In genomic region chr2:103456646-103457045, GRCm38 (mm10) we compare ENCODE assay signal across 9 mouse cellular contexts. TPM values are rescaled to one million over a fixed set of nuclear protein-coding genes. Genes with fewer than 3 reads are reported as not detected.
DNase-seq lines count a peak whose midpoint lies in the region; ATAC-seq and TF ChIP-seq lines count a peak whose summit lies in the region.
"Had no signal": no experiment of that assay in that cellular context is flagged by ENCODE, and none has a peak within 500 bp of the region (broad histone marks: within the 10 kb centered on the region; RNA-seq: fewer than 3 reads in every experiment).

No protein-coding gene starts in this region.

- no peak overlapping the region for H3K27ac ChIP-seq in left cerebral cortex, adult 2 months
- no peak overlapping the region for H3K27ac ChIP-seq in midbrain, embryonic 11.5 days (ENCODE audit: low read depth, low read length)

- H3K4me3 ChIP-seq in left cerebral cortex, adult 2 months: no peak overlapping the region
- no peak overlapping the region for H3K4me3 ChIP-seq in midbrain, embryonic 11.5 days (ENCODE audit: low read depth, low read length)
- H3K4me3 ChIP-seq: megakaryocyte, embryonic 14.5 days had no signal

- WGBS in midbrain, embryonic 11.5 days: 30% methylated on average over 10 of the region's 10 CpGs

- peak; percentile 28 for DNase-seq in WW6 (ENCODE audit: low read depth, low spot score)
- DNase-seq in cerebellum, adult 9-11 months: peak; percentile 70
- DNase-seq in frontal cortex, postnatal 25 days (ENCODE audit: low spot score in 2 of 2): peak; percentile 90 to 92
- DNase-seq in left cerebral cortex, adult 2 months (ENCODE audit: extremely low spot score in 1 of 2, low spot score in 2 of 2): peak; percentile 85 to 88
- DNase-seq in midbrain, embryonic 11.5 days (ENCODE audit: low spot score, missing footprints): peak; percentile 98
- DNase-seq in right cerebral cortex, postnatal 36 days (ENCODE audit: low spot score in 2 of 2): peak; percentile 70 to 75
- DNase-seq in urinary bladder, postnatal 4 days (ENCODE audit: low spot score in 2 of 2): peak; percentile 61 to 79

- H3K9ac ChIP-seq in midbrain, embryonic 11.5 days (ENCODE audit: low read length): no peak overlapping the region

- no peaks in the 10 kb centered on the region for H3K9me3 ChIP-seq in midbrain, embryonic 11.5 days (ENCODE audit: control insufficient read depth, low read length)
- H3K9me3 ChIP-seq: megakaryocyte, embryonic 14.5 days had no signal

- peak; percentile 76 for ATAC-seq in inflammation-experienced regulatory T-cells, adult 6 months
- ATAC-seq in midbrain, embryonic 11.5 days (ENCODE audit: low FRiP score): peak; percentile 79; the same call in 1 of the 2 replicates

- intact Hi-C loops in left cerebral cortex, adult 2 months (cut with DNase I): loop anchor here (1.0 to 5.0 kb wide), 2 partner anchors 91 to 261 kb away; no protein-coding TSS in a partner anchor

- H3K4me1 ChIP-seq in midbrain, embryonic 11.5 days (ENCODE audit: control insufficient read depth, insufficient read depth, low read length): no peaks in the 10 kb centered on the region
- H3K4me1 ChIP-seq: megakaryocyte, embryonic 14.5 days had no signal

- no peaks in the 10 kb centered on the region for H3K27me3 ChIP-seq in midbrain, embryonic 11.5 days (ENCODE audit: control insufficient read depth, insufficient read depth, low read length)
- H3K27me3 ChIP-seq: megakaryocyte, embryonic 14.5 days had no signal

- TF ChIP-seq CTCF in left cerebral cortex, adult 2 months (IDR thresholded peaks at IDR 0.05): peak; percentile 97

- peaks cover 9% of the 10 kb centered on the region for H3K36me3 ChIP-seq in midbrain, embryonic 11.5 days (ENCODE audit: control insufficient read depth, insufficient read depth, low read length)

- H3K4me2 ChIP-seq in midbrain, embryonic 11.5 days: no peak overlapping the region

RNA-seq across cellular contexts. Expression of gene Cat, which starts 28.3 kb away (rescaled TPM):
- 100 to 1,000 TPM in 1 of 3 experiments, 10 to 100 TPM in 2; 90.9 to 102 (median 95.5) TPM for polyA plus RNA-seq in inflammation-experienced regulatory T-cells, adult 6 months (2017; shearing (Covaris generic))
- total RNA-seq in left cerebral cortex, adult 2 months (2021): 10 to 100 TPM; 42.5 to 46.9 TPM
- polyA plus RNA-seq in midbrain, embryonic 11.5 days (2014; fragmentation: Nextera tagmentation; extraction: Ambion mirVana): 149 and 157 TPM in 2 replicates

RNA-seq across cellular contexts. Expression of gene Elf5, which starts 45.2 kb away (rescaled TPM):
- polyA plus RNA-seq in inflammation-experienced regulatory T-cells, adult 6 months (2017; shearing (Covaris generic)): not detected
- 1 to 10 TPM in 1 of 2 experiments, under 1 TPM in 1; 0.79 to 1.1 TPM for total RNA-seq in left cerebral cortex, adult 2 months (2021)
- polyA plus RNA-seq in midbrain, embryonic 11.5 days (2014; fragmentation: Nextera tagmentation; extraction: Ambion mirVana): not detected in 2 replicates

Comparison
In these comparisons a context has a peak if more than half of its experiments do, and no peak if none do; other contexts are left out.
1. DNase-seq: peak in every context shown above with its lines; median percentile 98 in midbrain, embryonic 11.5 days; 91 in frontal cortex, postnatal 25 days; 86 in left cerebral cortex, adult 2 months; 72 in right cerebral cortex, postnatal 36 days; 70 in cerebellum, adult 9-11 months; 70 in urinary bladder, postnatal 4 days; 28 in WW6.